Mouse (Mus musculus) B cell, adult 62 days (primary cell): Measurements from ENCODE around the gene Olfr250. TPM values are rescaled to one million over a fixed set of nuclear protein-coding genes. Genes with fewer than 3 reads are reported as not detected.

ENCODE experiments used
- total RNA-seq: library from RNA; stranded (reverse); gene quantifications from 4 replicates; pipeline ENCODE4 v1.2.4, GENCODE M21; 2023

Gene Olfr250
- not detected in 4 replicates for total RNA-seq

GRCm38 (mm10) chr9:38366596-38366995, at the start of gene Olfr250:
TSS of gene Olfr250 (plus strand) at chr9:38366896.

GRCm38 (mm10) chr9:38328760-38329159, 37.9 kb upstream of the Olfr250 start, which contains the start of gene Olfr25:
TSS of gene Olfr25 (plus strand) at chr9:38329060.

GRCm38 (mm10) chr9:38348111-38348510, 18.6 kb upstream of the Olfr250 start, which contains the start of gene Olfr898:
TSS of gene Olfr898 (plus strand) at chr9:38348411.

GRCm38 (mm10) chr9:38376786-38377185, 10.1 kb downstream of the Olfr250 start, which contains the start of gene Olfr251:
TSS of gene Olfr251 (plus strand) at chr9:38377086.

GRCm38 (mm10) chr9:38401398-38401797, 34.7 kb downstream of the Olfr250 start, which contains the start of gene Olfr147:
TSS of gene Olfr147 (plus strand) at chr9:38401698.

Other genes starting within 250 kb of the Olfr250 start
- not detected in 4 replicates for gene Olfr890, start 224.4 kb upstream of the Olfr250 start, total RNA-seq
- not detected in 4 replicates for gene Olfr891, start 186.1 kb upstream of the Olfr250 start, total RNA-seq
- gene Olfr893, start 158.5 kb upstream of the Olfr250 start, total RNA-seq: not detected in 4 replicates
- gene Olfr894, start 148.8 kb upstream of the Olfr250 start, total RNA-seq: not detected in 4 replicates
- not detected in 4 replicates for gene Olfr143, start 114.1 kb upstream of the Olfr250 start, total RNA-seq
- gene Olfr895, start 99.0 kb upstream of the Olfr250 start, total RNA-seq: not detected in 4 replicates
- not detected in 4 replicates for gene Olfr896-ps1, start 75.8 kb upstream of the Olfr250 start, total RNA-seq
- not detected in 4 replicates for gene Olfr25, start 37.8 kb upstream of the Olfr250 start, total RNA-seq
- gene Olfr898, start 18.5 kb upstream of the Olfr250 start, total RNA-seq: not detected in 4 replicates
- gene Olfr251, start 10.2 kb downstream of the Olfr250 start, total RNA-seq: not detected in 4 replicates
- gene Olfr147, start 34.8 kb downstream of the Olfr250 start, total RNA-seq: not detected in 4 replicates
- gene Olfr901, start 62.6 kb downstream of the Olfr250 start, total RNA-seq: not detected in 4 replicates
- not detected in 4 replicates for gene Olfr902, start 80.8 kb downstream of the Olfr250 start, total RNA-seq
- gene Olfr904, start 96.2 kb downstream of the Olfr250 start, total RNA-seq: not detected in 4 replicates
- gene Olfr905, start 104.2 kb downstream of the Olfr250 start, total RNA-seq: 0.18 TPM in 1 of 4 replicates, not detected in the others
- gene Olfr906, start 120.2 kb downstream of the Olfr250 start, total RNA-seq: not detected in 4 replicates
- gene Olfr907, start 128.9 kb downstream of the Olfr250 start, total RNA-seq: not detected in 4 replicates
- gene Olfr911-ps1, start 154.7 kb downstream of the Olfr250 start, total RNA-seq: not detected in 4 replicates
- gene Olfr910, start 171.0 kb downstream of the Olfr250 start, total RNA-seq: not detected in 4 replicates
- not detected in 4 replicates for gene Olfr912, start 213.3 kb downstream of the Olfr250 start, total RNA-seq
- not detected in 4 replicates for gene Olfr913, start 225.9 kb downstream of the Olfr250 start, total RNA-seq
- not detected in 4 replicates for gene Olfr914, start 238.2 kb downstream of the Olfr250 start, total RNA-seq